Mouse (Mus musculus) liver, embryonic 16.5 days (tissue): ENCODE measurements at regions not wholly inside any gene's neighbourhood (a gene's known extent, or its start where the extent isn't known, plus 50 kb on each side); places are given as distances from the start of the nearest gene placed in this dataset.
"Not testable (repeated sequence)": the region's sequence is repeated elsewhere in the genome, so short reads cannot be mapped to it uniquely, and the experiment has no call there.

Experiments used
- ATAC-seq: fragments of 200-750 bp; cut with Nextera tagmentation; 2 replicates; pipeline ENCODE4 v1.8.0; 2017; ENCODE audit warnings: low read depth, mild to moderate bottlenecking, moderate number of reproducible peaks, moderate library complexity
- H3K27ac ChIP-seq: fragments of 300-500 bp; sonication (generic); 2 replicates; pipeline ENCODE4 v1.5.1; 2014; ENCODE audit warnings: mild to moderate bottlenecking, low read length
- H3K27me3 ChIP-seq: fragments of 300-500 bp; sonication (generic); 2 replicates; pipeline ENCODE4 v1.6.1; 2014; ENCODE audit warnings: low read depth, low read length, mixed read lengths; ENCODE audit not compliant: control insufficient read depth, insufficient read depth
- H3K36me3 ChIP-seq: fragments of 300-500 bp; sonication (generic); 2 replicates; pipeline ENCODE4 v1.6.1; 2014; ENCODE audit warnings: mild to moderate bottlenecking; ENCODE audit not compliant: control insufficient read depth, insufficient read depth
- H3K4me1 ChIP-seq: fragments of 300-500 bp; sonication (generic); 2 replicates; pipeline ENCODE4 v1.6.1; 2014; ENCODE audit warnings: low read depth, low read length, mixed read lengths; ENCODE audit not compliant: control insufficient read depth
- H3K4me2 ChIP-seq: fragments of 300-500 bp; sonication (generic); 2 replicates; pipeline ENCODE4 v1.6.1; 2014; ENCODE audit warnings: low read depth, low read length, mixed read lengths
- H3K4me3 ChIP-seq: fragments of 300-500 bp; sonication (generic); 2 replicates; pipeline ENCODE4 v1.5.1; 2014; ENCODE audit warnings: low read depth, mild to moderate bottlenecking, low read length
- H3K9ac ChIP-seq: fragments of 300-500 bp; sonication (generic); 2 replicates; pipeline ENCODE4 v1.6.1; 2014; ENCODE audit warnings: low read depth, low read length
- H3K9me3 ChIP-seq: fragments of 300-500 bp; sonication (generic); replicated peaks from 2 replicates; pipeline ENCODE4 v1.6.1; 2016; ENCODE audit warnings: low read length; ENCODE audit not compliant: control insufficient read depth
- WGBS: fragments of 180-500 bp; shearing (Covaris S2); extraction: QIAGEN DNeasy Blood & Tissue Kit; methylation state at CpG from one replicate; pipeline ENCODE4 v1.1.7; 2014; ENCODE audit not compliant: insufficient replicate concordance; 5-methylcytosine and 5-hydroxymethylcytosine counted together

GRCm38 (mm10) chr17:31772201-31772820 is 83.3 kb downstream of the Sik1 start:
- ATAC-seq = no peak

GRCm38 (mm10) chr17:31773882-31774281 is 81.7 kb downstream of the Sik1 start:
- not testable (repeated sequence) for H3K4me3 ChIP-seq, H3K9ac ChIP-seq, H3K9me3 ChIP-seq

More at GRCm38 (mm10) chr17:31772201-31772820, 83.3 kb downstream of the Sik1 start:
- Histone ChIP-seq H3K9me3 (peaks cover 6% of the 10 kb centered on the region; the same call in 1 of the 2 replicates), H3K4me3 (no peak overlapping the region), H3K9ac (no peak overlapping the region), H3K36me3 (no peaks in the 10 kb centered on the region), H3K4me2 (no peak overlapping the region), H3K4me1 (no peaks in the 10 kb centered on the region), H3K27ac (no peak overlapping the region), H3K27me3 (no peaks in the 10 kb centered on the region)
- 66% methylated on average over 9 of the region's 9 CpGs for WGBS

GRCm38 (mm10) chr17:31775037-31775436 is 80.6 kb downstream of the Sik1 start:
- H3K4me3 ChIP-seq = no peak overlapping the region
- no peaks in the 10 kb centered on the region for H3K27me3 ChIP-seq
- H3K27ac ChIP-seq = no peak overlapping the region
- peaks cover 6% of the 10 kb centered on the region; the same call in 1 of the 2 replicates for H3K9me3 ChIP-seq
- no peaks in the 10 kb centered on the region for H3K4me1 ChIP-seq
- no peak overlapping the region for H3K4me2 ChIP-seq
- ATAC-seq = no peak
- WGBS = 73% methylated on average over 4 of the region's 5 CpGs
- H3K9ac ChIP-seq = no peak overlapping the region
- no peaks in the 10 kb centered on the region for H3K36me3 ChIP-seq

More at GRCm38 (mm10) chr17:31773882-31774281, 81.7 kb downstream of the Sik1 start:
- not testable (repeated sequence) for H3K4me1 ChIP-seq, H3K27ac ChIP-seq, H3K36me3 ChIP-seq, H3K4me2 ChIP-seq, H3K27me3 ChIP-seq, ATAC-seq

- Histone ChIP-seq H3K4me1 (no peaks in the 10 kb centered on the region), H3K9ac (no peak overlapping the region), H3K4me2 (no peak overlapping the region), H3K27ac (no peak overlapping the region), H3K27me3 (no peaks in the 10 kb centered on the region), H3K4me3 (no peak overlapping the region), H3K36me3 (no peaks in the 10 kb centered on the region), H3K9me3 (peaks cover 4% of the 10 kb centered on the region; the same call in 1 of the 2 replicates)
- ATAC-seq = no peak
- 64% methylated on average over 3 of the region's 3 CpGs for WGBS
Measured at GRCm38 (mm10) chr17:31775966-31776365, 79.6 kb downstream of the Sik1 start.

GRCm38 (mm10) chr17:31776949-31777607 is 78.5 kb downstream of the Sik1 start:
- H3K4me3 ChIP-seq = no peak overlapping the region
- 51% methylated on average over 9 of the region's 9 CpGs for WGBS
- no peak overlapping the region for H3K4me2 ChIP-seq
- no peak overlapping the region for H3K27ac ChIP-seq
- no peaks in the 10 kb centered on the region for H3K9me3 ChIP-seq
- peak; percentile 32; the same call in 1 of the 2 replicates for ATAC-seq
- H3K27me3 ChIP-seq = no peaks in the 10 kb centered on the region
- no peaks in the 10 kb centered on the region for H3K36me3 ChIP-seq
- no peaks in the 10 kb centered on the region for H3K4me1 ChIP-seq
- no peak overlapping the region for H3K9ac ChIP-seq

GRCm38 (mm10) chr17:31777751-31778150 is 77.9 kb downstream of the Sik1 start:
- ATAC-seq = no peak
- Histone ChIP-seq H3K36me3 (no peaks in the 10 kb centered on the region), H3K27ac (no peak overlapping the region), H3K4me1 (no peaks in the 10 kb centered on the region), H3K4me3 (no peak overlapping the region), H3K9me3 (no peaks in the 10 kb centered on the region), H3K4me2 (no peak overlapping the region), H3K27me3 (no peaks in the 10 kb centered on the region), H3K9ac (no peak overlapping the region)
- 43% methylated on average over 5 of the region's 5 CpGs for WGBS

GRCm38 (mm10) chr17:31779466-31779865 is 76.1 kb downstream of the Sik1 start:
- H3K4me2 ChIP-seq = no peak overlapping the region
- no peaks in the 10 kb centered on the region for H3K9me3 ChIP-seq
- 45% methylated on average over 3 of the region's 3 CpGs for WGBS
- H3K27me3 ChIP-seq = no peaks in the 10 kb centered on the region
- H3K4me3 ChIP-seq = no peak overlapping the region
- no peak overlapping the region for H3K9ac ChIP-seq
- H3K27ac ChIP-seq = no peak overlapping the region
- no peak for ATAC-seq
- no peaks in the 10 kb centered on the region for H3K4me1 ChIP-seq
- H3K36me3 ChIP-seq = no peaks in the 10 kb centered on the region

GRCm38 (mm10) chr17:31782251-31782650 is 73.4 kb downstream of the Sik1 start:
- Histone ChIP-seq H3K4me3 (no peak overlapping the region), H3K4me2 (no peak overlapping the region), H3K4me1 (no peaks in the 10 kb centered on the region), H3K9ac (no peak overlapping the region), H3K27me3 (no peaks in the 10 kb centered on the region), H3K36me3 (no peaks in the 10 kb centered on the region), H3K9me3 (no peaks in the 10 kb centered on the region), H3K27ac (no peak overlapping the region)
- WGBS = 65% methylated on average over 6 of the region's 6 CpGs
- ATAC-seq = no peak

- 71% methylated on average over 5 of the region's 5 CpGs for WGBS
- Histone ChIP-seq H3K4me3 (no peak overlapping the region), H3K4me2 (no peak overlapping the region), H3K27ac (no peak overlapping the region), H3K36me3 (no peaks in the 10 kb centered on the region), H3K4me1 (no peaks in the 10 kb centered on the region), H3K9me3 (no peaks in the 10 kb centered on the region), H3K27me3 (no peaks in the 10 kb centered on the region), H3K9ac (no peak overlapping the region)
- no peak for ATAC-seq
Measured at GRCm38 (mm10) chr17:31783071-31783470, 72.5 kb downstream of the Sik1 start.
